Mouse (Mus musculus) embryo, embryonic 9.5 days (tissue): Measurements from ENCODE around the gene Hapln1.

Experiments
- DNase-seq: peaks from one replicate; pipeline ENCODE4 v3.0.0-alpha.2; 2017; ENCODE audit errors: extremely low spot score

Gene Hapln1

DNA sequence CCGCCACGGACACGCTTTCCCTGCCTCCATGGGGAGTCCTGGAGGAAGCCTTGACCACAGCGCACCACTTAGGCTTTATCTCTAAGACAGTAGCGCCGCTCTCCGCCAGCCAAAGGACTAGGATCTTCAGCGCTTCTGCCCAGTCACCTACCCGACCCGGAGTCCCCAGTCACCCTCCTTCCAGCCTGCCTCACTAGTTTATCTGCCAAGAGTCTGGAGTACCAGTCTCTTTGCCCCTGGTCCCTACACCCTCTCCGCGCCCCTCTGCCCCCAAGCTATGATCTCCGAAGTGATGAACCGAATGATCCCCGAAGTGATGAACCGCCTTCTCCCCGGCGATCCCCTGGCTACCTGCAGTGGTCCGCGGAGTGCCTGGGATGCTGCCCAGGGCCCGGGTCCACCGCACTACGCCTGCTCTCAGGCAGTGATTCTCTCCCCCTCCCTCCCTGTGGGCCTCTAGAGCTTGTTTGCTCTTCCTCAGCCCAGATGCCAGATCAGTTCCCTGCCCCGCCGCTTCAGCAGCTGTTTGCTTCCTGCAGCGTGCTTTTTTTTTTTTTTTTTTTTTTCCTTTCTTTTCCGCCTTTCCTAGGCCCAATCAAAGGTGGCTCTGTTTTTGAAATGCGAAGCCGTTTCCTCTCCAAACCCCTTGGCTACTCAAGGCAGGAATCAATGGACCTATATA, at the start of gene Hapln1:
TSS of gene Hapln1 (plus strand) at position 592 of the 682 bp plus-strand sequence.
- peak; percentile 80 for DNase-seq

- DNase-seq: peak; percentile 39
These were observed 46.4 kb upstream of the Hapln1 start for GRCm38 (mm10) chr13:89493169-89493568.

GRCm38 (mm10) chr13:89493678-89494077, 45.9 kb upstream of the Hapln1 start:
- DNase-seq: no peak

DNA sequence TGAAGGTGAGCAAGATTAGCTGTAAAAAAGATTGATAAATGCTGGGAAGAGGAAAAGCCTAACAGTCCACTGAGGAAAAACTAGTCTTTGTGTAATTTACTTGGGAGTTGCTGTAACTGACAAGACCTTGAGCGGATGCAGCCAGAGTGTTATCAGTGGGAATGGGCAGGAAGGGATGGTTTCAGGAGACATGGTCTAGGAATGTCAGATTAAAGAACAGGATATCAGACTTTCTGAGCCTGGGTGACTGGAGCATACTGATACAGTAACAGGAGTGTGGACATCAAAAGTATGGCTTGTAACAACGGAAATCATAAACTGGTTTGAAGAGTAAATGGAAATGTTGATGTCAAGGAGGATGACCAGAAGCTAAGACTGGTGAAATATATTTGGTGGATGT, 43.0 kb upstream of the Hapln1 start:
- DNase-seq: no peak

- DNase-seq: no peak
These were observed 40.2 kb upstream of the Hapln1 start for GRCm38 (mm10) chr13:89499419-89499818.

- DNase-seq: no peak
These were observed 18.1 kb upstream of the Hapln1 start for GRCm38 (mm10) chr13:89521507-89521908.

GRCm38 (mm10) chr13:89528716-89529115, 10.9 kb upstream of the Hapln1 start:
- DNase-seq: no peak

DNA sequence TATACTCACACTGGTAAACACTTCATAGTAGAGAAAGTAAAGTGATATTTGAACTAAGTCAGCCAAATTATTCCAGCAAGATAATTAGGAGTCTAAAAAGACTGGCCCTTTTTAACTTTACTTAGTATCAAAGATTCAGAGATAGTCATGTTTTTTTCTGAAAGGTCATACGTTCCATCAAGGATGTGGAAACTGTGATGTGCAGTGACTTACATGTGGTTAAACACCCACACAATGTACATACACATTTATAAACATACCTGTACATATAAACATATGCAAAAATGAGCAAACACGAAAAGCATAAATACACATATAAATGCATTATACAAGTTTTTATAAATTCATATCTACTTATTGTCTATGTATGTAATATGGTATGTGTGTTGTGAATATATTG, 9.2 kb upstream of the Hapln1 start:
- no peak for DNase-seq

- DNase-seq: peak; percentile 49
These were observed 280 bp downstream of the Hapln1 start for GRCm38 (mm10) chr13:89539887-89540264.

GRCm38 (mm10) chr13:89540301-89540982, 846 bp downstream of the Hapln1 start:
- peak; percentile 67 for DNase-seq

DNA sequence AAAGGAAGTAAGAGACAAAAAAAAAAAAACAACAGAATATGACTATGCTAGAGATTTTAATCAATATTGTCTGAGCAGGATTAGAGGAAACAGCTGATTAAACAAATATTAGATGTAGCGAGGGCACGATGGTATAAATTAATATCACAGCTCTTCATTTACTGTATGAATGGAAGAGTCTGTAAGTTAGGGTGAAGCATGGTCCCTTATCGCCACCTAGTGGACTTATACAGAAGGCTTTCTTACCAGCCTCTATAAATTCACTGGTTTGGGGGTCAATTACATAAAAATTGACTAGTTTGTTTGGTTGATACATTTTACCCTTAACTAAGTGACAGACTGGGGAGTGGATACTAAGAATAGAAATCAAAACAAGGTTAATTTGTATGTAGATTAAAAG, 3.4 kb downstream of the Hapln1 start:
- DNase-seq: peak; percentile 43

DNA sequence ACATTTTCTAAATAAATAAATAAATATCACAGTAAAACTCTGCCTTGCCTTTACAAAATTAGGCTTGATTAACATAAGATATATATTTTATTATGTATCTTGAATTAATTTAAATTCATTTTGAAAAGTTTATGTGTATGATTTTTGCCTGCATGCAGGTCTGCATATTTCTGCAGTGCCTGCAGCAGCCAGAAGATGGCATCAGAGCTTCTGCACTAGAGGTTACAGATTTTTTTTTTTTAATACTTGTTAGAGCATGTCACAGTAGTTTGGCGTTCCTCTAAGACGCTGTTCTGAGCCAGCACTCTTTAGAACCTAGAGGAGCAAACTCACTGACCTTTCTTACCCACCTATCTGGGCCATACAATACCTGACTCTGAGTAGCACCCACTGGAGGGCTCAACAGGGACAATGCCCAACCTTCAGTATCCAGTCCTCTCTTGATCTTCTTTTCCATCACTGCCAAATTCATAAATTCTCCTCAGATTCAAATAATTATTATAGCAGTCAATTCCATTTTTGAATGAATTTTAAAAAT, 8.7 kb downstream of the Hapln1 start:
- peak; percentile 40 for DNase-seq

GRCm38 (mm10) chr13:89549507-89549906, 9.9 kb downstream of the Hapln1 start:
- no peak for DNase-seq

- DNase-seq: no peak
These were observed 11.9 kb downstream of the Hapln1 start for GRCm38 (mm10) chr13:89551502-89551901.

GRCm38 (mm10) chr13:89564518-89564917, 24.9 kb downstream of the Hapln1 start:
- DNase-seq: no peak

DNA sequence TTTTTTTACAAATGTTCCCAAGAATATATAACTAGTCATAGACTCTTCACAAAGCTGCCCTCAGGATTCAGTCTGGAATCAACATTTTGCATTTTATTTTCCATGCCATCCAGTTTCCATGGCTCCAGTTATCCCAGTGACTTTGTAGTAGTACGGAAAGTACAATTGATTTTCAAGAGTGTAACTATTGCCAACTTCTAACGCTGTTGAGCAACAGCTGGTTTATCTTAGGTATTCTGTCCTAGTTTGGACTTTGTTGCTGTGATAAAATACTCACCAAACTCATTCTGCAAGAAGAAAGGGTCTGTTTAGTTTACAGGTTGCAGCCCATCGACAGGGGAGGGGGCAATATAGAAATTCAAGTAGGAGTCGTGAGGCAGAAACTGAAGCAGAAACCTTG, 26.7 kb downstream of the Hapln1 start:
- DNase-seq: no peak

DNA sequence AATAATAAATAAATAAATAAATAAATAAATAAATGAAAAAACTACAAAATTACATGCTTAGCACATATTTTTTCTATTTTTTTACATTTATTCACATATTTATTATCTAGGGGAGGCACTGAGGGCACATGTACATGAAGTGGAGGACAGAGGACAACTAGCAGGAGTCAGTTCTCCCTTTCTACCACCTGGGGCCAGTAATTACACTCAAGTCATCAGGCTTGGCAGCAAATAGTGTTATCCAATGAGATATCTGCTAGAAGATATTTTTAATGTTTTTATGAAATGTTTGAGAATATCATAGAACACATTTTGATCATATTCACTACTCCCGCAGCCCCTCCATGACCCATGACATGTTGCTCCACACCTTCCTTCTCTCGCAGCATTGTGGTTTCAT, 39.5 kb downstream of the Hapln1 start:
- DNase-seq: no peak

GRCm38 (mm10) chr13:89583138-89583746, 43.6 kb downstream of the Hapln1 start:
- DNase-seq: no peak

- no peak for DNase-seq
These were observed 44.4 kb downstream of the Hapln1 start for GRCm38 (mm10) chr13:89583747-89584738.

- no peak for DNase-seq
These were observed 45.5 kb downstream of the Hapln1 start for GRCm38 (mm10) chr13:89585144-89585543.

DNA sequence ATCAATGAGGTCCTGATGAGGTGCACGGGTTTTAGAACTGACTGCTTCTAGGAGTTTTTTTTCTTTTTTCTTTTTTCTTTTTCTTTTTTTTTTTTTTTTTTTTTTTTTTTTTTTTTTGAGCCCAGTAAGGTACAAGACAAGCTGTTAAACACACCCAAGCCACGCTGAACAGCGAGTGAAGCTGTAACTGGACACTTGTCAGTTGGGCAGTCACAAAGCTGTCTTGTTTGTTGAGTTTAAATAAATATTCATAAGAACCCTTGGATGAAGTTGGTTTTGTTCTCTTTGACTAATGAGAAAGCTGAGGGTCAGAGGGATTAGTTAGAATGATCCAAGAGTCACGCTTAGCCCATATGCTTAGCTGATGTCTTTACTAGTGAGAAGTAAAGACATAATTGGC, 55.5 kb downstream of the Hapln1 start:
- no peak for DNase-seq

GRCm38 (mm10) chr13:89597354-89597753, 57.8 kb downstream of the Hapln1 start:
- no peak for DNase-seq
